Mouse (Mus musculus) hindbrain, postnatal 0 days (tissue): ENCODE data around the gene Mnd1. TPM values are rescaled to one million over a fixed set of nuclear protein-coding genes. Genes with fewer than 3 reads are reported as not detected.

Experiments used
- ATAC-seq: fragments of 200-750 bp; cut with Nextera tagmentation; 2 replicates; pipeline ENCODE4 v1.8.0; 2017; ENCODE audit warnings: mild to moderate bottlenecking, moderate TSS enrichment, moderate library complexity
- DNase-seq: peaks from one replicate; pipeline ENCODE4 v3.0.0-alpha.2; 2015; ENCODE audit warnings: low spot score
- H3K27ac ChIP-seq: fragments of 300-500 bp; sonication (generic); 2 replicates; pipeline ENCODE4 v1.5.1; 2014; ENCODE audit warnings: mild to moderate bottlenecking
- H3K27me3 ChIP-seq: fragments of 300-500 bp; sonication (generic); 2 replicates; pipeline ENCODE4 v1.6.1; 2014; ENCODE audit warnings: low read length, mixed read lengths; ENCODE audit not compliant: insufficient read depth
- H3K36me3 ChIP-seq: fragments of 300-500 bp; sonication (generic); 2 replicates; pipeline ENCODE4 v1.6.1; 2014; ENCODE audit warnings: low read length, mixed read lengths; ENCODE audit not compliant: insufficient read depth
- H3K4me1 ChIP-seq: fragments of 300-500 bp; sonication (generic); 2 replicates; pipeline ENCODE4 v1.6.1; 2014; ENCODE audit warnings: antibody characterized with exemption, low read length, mixed read lengths; ENCODE audit not compliant: insufficient read depth
- H3K4me2 ChIP-seq: fragments of 300-500 bp; sonication (generic); 2 replicates; pipeline ENCODE4 v1.6.1; 2014; ENCODE audit warnings: low read depth, mild to moderate bottlenecking, low read length, moderate library complexity, mixed read lengths
- H3K4me3 ChIP-seq: fragments of 300-500 bp; sonication (generic); 2 replicates; pipeline ENCODE4 v1.5.1; 2014; ENCODE audit warnings: low read length
- H3K9ac ChIP-seq: fragments of 300-500 bp; sonication (generic); replicated peaks from 2 replicates; pipeline ENCODE4 v1.6.1; 2014; ENCODE audit warnings: mild to moderate bottlenecking, low read length, moderate library complexity, mixed read lengths
- H3K9me3 ChIP-seq: fragments of 300-500 bp; sonication (generic); 2 replicates; pipeline ENCODE4 v1.6.1; 2016; ENCODE audit warnings: low read length, mixed read lengths
- CTCF ChIP-seq: IDR thresholded peaks from 2 replicates; pipeline ENCODE4 v1.5.1; 2016; ENCODE audit warnings: antibody characterized with exemption, control low read depth, low read depth
- WGBS: fragments of 180-500 bp; shearing (Covaris S2); extraction: QIAGEN DNeasy Blood & Tissue Kit; methylation state at CpG from one replicate; pipeline ENCODE4 v1.1.7; 2014; 5-methylcytosine and 5-hydroxymethylcytosine counted together
- polyA plus RNA-seq: library from polyadenylated mRNA; unstranded; fragments of >200 nt; fragmentation: Nextera tagmentation; extraction: Ambion mirVana; gene quantifications from 2 replicates; pipeline ENCODE4 v1.2.1, GENCODE M21; 2015
- total RNA-seq: library from RNA; depleted of rRNA; stranded (reverse); fragments of >200 nt; gene quantifications from 2 replicates; pipeline ENCODE4 v1.2.3, GENCODE M21; 2014

Mnd1 gene
- total and polyA plus RNA-seq, 2 experiments from 2014 or later = 0.73 to 3.7 TPM

- Histone ChIP-seq H3K9me3 (no peaks in the 10 kb centered on the region), H3K4me1 (no peaks in the 10 kb centered on the region), H3K9ac (no peak overlapping the region), H3K4me2 (no peak overlapping the region), H3K4me3 (no peak overlapping the region), H3K27me3 (no peaks in the 10 kb centered on the region), H3K27ac (no peak overlapping the region), H3K36me3 (no peaks in the 10 kb centered on the region)
- DNase-seq = no peak
- TF ChIP-seq CTCF = no peak
- 81% methylated on average over 2 of the region's 2 CpGs for WGBS
- ATAC-seq = no peak
These were observed 80.8 kb downstream of the Mnd1 start for GRCm38 (mm10) chr3:84074777-84075176.

- no peak overlapping the region for H3K9ac ChIP-seq
- no peak overlapping the region for H3K27ac ChIP-seq
- TF ChIP-seq CTCF = no peak
- 17% methylated on average over 2 of the region's 2 CpGs for WGBS
- no peaks in the 10 kb centered on the region for H3K9me3 ChIP-seq
- H3K27me3 ChIP-seq = no peaks in the 10 kb centered on the region
- no peak for DNase-seq
- no peaks in the 10 kb centered on the region for H3K36me3 ChIP-seq
- no peak overlapping the region for H3K4me3 ChIP-seq
- no peak for ATAC-seq
- no peak overlapping the region for H3K4me2 ChIP-seq
- no peaks in the 10 kb centered on the region for H3K4me1 ChIP-seq
These were observed 83.9 kb downstream of the Mnd1 start for GRCm38 (mm10) chr3:84071641-84072040.

DNA sequence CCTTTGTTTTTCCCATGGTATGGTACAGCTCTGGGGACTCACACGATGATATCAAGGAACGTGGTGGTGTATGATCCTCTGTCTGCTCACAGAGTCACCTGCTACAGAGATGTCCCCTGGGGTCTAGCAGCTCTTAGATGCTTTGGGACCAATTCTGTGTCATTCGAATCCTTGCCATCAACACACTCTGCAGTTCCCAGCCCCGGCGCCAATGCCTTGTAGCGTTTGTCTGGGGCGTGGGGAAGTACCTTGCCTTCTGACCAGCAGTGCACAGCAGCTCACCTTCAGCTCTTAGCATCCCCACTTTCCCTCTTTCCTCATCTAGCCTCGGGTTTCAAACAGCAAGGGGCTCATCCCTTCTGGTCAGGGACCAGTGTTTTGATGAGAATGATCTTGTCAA, 84.8 kb downstream of the Mnd1 start:
- no peaks in the 10 kb centered on the region for H3K9me3 ChIP-seq
- H3K27ac ChIP-seq = no peak overlapping the region
- H3K36me3 ChIP-seq = no peaks in the 10 kb centered on the region
- 85% methylated on average over 8 of the region's 8 CpGs for WGBS
- no peak overlapping the region for H3K4me2 ChIP-seq
- no peak for ATAC-seq
- no peaks in the 10 kb centered on the region for H3K4me1 ChIP-seq
- H3K4me3 ChIP-seq = no peak overlapping the region
- TF ChIP-seq CTCF = no peak
- no peak overlapping the region for H3K9ac ChIP-seq
- H3K27me3 ChIP-seq = no peaks in the 10 kb centered on the region
- no peak for DNase-seq

GRCm38 (mm10) chr3:84068831-84069709, 86.5 kb downstream of the Mnd1 start:
- no peak overlapping the region for H3K27ac ChIP-seq
- H3K36me3 ChIP-seq = no peaks in the 10 kb centered on the region
- ATAC-seq = no peak
- no peaks in the 10 kb centered on the region for H3K27me3 ChIP-seq
- DNase-seq = no peak
- H3K9ac ChIP-seq = no peak overlapping the region
- no peak overlapping the region for H3K4me2 ChIP-seq
- no peak overlapping the region for H3K4me3 ChIP-seq
- H3K4me1 ChIP-seq = no peaks in the 10 kb centered on the region
- no peaks in the 10 kb centered on the region for H3K9me3 ChIP-seq
- TF ChIP-seq CTCF = no peak
- 85% methylated on average over 13 of the region's 13 CpGs for WGBS

DNA sequence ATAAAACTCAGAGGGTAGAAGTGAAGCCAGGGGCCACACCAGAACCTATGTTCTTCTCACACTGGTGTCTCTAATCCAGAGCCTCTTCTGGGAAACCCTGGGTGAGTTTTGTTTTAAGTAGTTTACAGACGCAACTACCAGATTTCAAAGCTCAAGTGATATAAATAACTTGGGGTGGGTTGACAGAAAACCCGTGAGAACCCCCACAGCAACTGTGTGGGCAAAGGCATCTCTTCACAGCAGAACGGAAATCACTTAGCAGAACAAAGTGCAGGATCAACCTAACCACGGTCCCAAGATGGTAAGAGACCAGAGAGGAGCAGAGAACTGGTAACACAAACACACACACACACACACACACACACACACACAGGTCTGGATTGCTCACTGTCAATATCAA, 89.8 kb downstream of the Mnd1 start:
- H3K27me3 ChIP-seq = no peaks in the 10 kb centered on the region
- 87% methylated on average over 4 of the region's 4 CpGs for WGBS

DNA sequence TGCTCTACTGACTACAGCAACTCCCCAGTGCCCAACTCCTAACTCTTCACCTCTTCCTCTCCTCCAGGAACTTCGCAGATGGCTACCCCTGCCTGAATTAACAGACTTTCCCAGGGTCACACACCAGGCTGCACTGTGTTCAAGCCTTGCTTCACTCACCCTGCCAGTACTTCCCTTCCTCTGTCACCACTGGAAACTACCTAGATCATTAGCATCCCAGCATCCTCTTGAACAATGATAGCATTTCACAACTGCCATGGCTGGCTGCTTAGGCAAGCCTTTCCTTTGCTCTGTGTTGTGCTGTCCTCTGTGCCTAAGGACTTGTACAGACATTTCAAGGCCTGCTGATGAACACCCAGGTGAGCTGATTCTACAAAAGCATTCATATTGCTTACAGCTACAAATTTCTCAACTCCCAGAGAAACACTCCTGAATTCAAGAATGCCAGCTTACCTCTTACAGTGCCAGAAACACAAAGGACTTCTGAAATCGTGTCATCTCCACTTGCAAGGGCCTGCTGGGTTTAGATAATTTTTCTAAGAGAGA, 92.1 kb downstream of the Mnd1 start:
- no peaks in the 10 kb centered on the region for H3K9me3 ChIP-seq
- no peak for TF ChIP-seq CTCF
- no peak overlapping the region for H3K9ac ChIP-seq
- H3K4me1 ChIP-seq = no peaks in the 10 kb centered on the region
- DNase-seq = no peak
- H3K27me3 ChIP-seq = no peaks in the 10 kb centered on the region
- ATAC-seq = no peak
- no peak overlapping the region for H3K4me2 ChIP-seq
- no peaks in the 10 kb centered on the region for H3K36me3 ChIP-seq
- 78% methylated on average over 2 of the region's 2 CpGs for WGBS
- H3K4me3 ChIP-seq = no peak overlapping the region
- H3K27ac ChIP-seq = no peak overlapping the region

More for the DNA sequence above, 89.8 kb downstream of the Mnd1 start:
- Histone ChIP-seq H3K4me2 (no peak overlapping the region), H3K27ac (no peak overlapping the region), H3K4me1 (no peaks in the 10 kb centered on the region), H3K9me3 (no peaks in the 10 kb centered on the region), H3K36me3 (no peaks in the 10 kb centered on the region), H3K9ac (no peak overlapping the region), H3K4me3 (no peak overlapping the region)
- ATAC-seq = no peak
- no peak for DNase-seq
- no peak for TF ChIP-seq CTCF
